ENCODE assay signal across 11 mouse cellular contexts in the genomic region with DNA sequence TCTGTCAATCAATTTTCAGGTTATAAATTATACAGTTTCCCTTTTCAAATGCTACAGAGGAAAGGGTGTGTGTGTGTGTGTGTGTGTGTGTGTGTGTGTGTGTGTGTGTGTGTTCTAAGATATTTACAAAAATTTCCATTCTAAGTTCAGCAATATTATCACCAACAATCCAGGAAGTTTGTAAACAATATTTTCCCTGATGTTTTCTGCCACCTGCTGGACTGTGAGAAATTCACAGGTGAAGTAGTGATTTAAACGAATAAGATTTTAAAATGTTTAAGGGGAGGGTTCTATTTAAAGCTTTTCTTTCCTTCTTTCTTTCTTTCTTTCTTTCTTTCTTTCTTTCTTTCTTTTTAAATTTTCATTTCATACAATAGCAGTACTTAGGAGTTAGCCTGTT. TPM values are rescaled to one million over a fixed set of nuclear protein-coding genes. Genes with fewer than 3 reads are reported as not detected.
A peak's percentile ranks its signal among the peaks of the same experiment; 100 is the strongest.
DNase-seq lines count a peak whose midpoint lies in the region; ATAC-seq and TF ChIP-seq lines count a peak whose summit lies in the region.
"Had no signal": no experiment of that assay in that cellular context is flagged by ENCODE, and none has a peak within 500 bp of the region (broad histone marks: within the 10 kb centered on the region; RNA-seq: fewer than 3 reads in every experiment).

No protein-coding gene starts in this region.

- H3K9me3 ChIP-seq in heart, postnatal 0 days (replicated peaks; ENCODE audit: control insufficient read depth, low read length), result no peaks in the 10 kb centered on the region
- no peaks in the 10 kb centered on the region for H3K9me3 ChIP-seq in midbrain, embryonic 14.5 days (ENCODE audit: control insufficient read depth, low read length)
- H3K9me3 ChIP-seq in midbrain, embryonic 11.5 days (ENCODE audit: control insufficient read depth, low read length), result no peaks in the 10 kb centered on the region
- H3K9me3 ChIP-seq in lung, embryonic 14.5 days (ENCODE audit: low read depth, low read length), result no peaks in the 10 kb centered on the region
- no peaks in the 10 kb centered on the region for H3K9me3 ChIP-seq in neural tube, embryonic 15.5 days (replicated peaks)
- H3K9me3 ChIP-seq: limb, embryonic 12.5 days had no signal

- peak; percentile 50 for TF ChIP-seq CTCF in heart, postnatal 0 days (IDR thresholded peaks at IDR 0.05; ENCODE audit: low read depth)
- TF ChIP-seq CTCF in lung, embryonic 14.5 days (IDR thresholded peaks at IDR 0.05; ENCODE audit: low read depth), result peak; percentile 52

- no peak overlapping the region for H3K4me3 ChIP-seq in heart, postnatal 0 days (ENCODE audit: low read depth, low read length)
- H3K4me3 ChIP-seq in midbrain, embryonic 14.5 days (replicated peaks; ENCODE audit: low read depth, low read length), result no peak overlapping the region
- no peak overlapping the region for H3K4me3 ChIP-seq in midbrain, embryonic 11.5 days (ENCODE audit: low read depth, low read length)
- no peak overlapping the region for H3K4me3 ChIP-seq in lung, embryonic 14.5 days (ENCODE audit: low read depth, low read length)
- no peak overlapping the region for H3K4me3 ChIP-seq in neural tube, embryonic 15.5 days (replicated peaks)
- H3K4me3 ChIP-seq: limb, embryonic 12.5 days had no signal

- no peak for TF ChIP-seq EP300 in heart, postnatal 0 days (IDR thresholded peaks at IDR 0.05; ENCODE audit: low read depth)

- peak; percentile 10 for DNase-seq in heart, postnatal 0 days (ENCODE audit: low spot score)
- DNase-seq in heart, postnatal 25 days (ENCODE audit: low spot score), result no peak
- peak; percentile 66 for DNase-seq in midbrain, embryonic 14.5 days
- DNase-seq in midbrain, embryonic 11.5 days (ENCODE audit: low spot score, missing footprints), result no peak
- peak; percentile 3 for DNase-seq in ZHBTc4 (ENCODE audit: low read depth, low spot score)
- DNase-seq in lung, embryonic 14.5 days, result peak; percentile 75
- no peak for DNase-seq in frontal cortex, postnatal 10 days (ENCODE audit: low spot score in 2 of 2)
- DNase-seq: thymus, postnatal 14 days had no signal

- no peak overlapping the region for H3K9ac ChIP-seq in heart, postnatal 0 days (replicated peaks; ENCODE audit: low read depth, low read length)
- H3K9ac ChIP-seq in midbrain, embryonic 14.5 days (replicated peaks; ENCODE audit: low read length), result no peak overlapping the region
- no peak overlapping the region for H3K9ac ChIP-seq in midbrain, embryonic 11.5 days (ENCODE audit: low read length)
- H3K9ac ChIP-seq in lung, embryonic 14.5 days, result no peak overlapping the region
- no peak overlapping the region for H3K9ac ChIP-seq in neural tube, embryonic 15.5 days (replicated peaks)
- H3K9ac ChIP-seq: limb, embryonic 12.5 days had no signal

- H3K27ac ChIP-seq in heart, postnatal 0 days (ENCODE audit: low read depth), result no peak overlapping the region
- H3K27ac ChIP-seq in midbrain, embryonic 14.5 days (replicated peaks; ENCODE audit: low read depth, low read length), result no peak overlapping the region
- H3K27ac ChIP-seq in midbrain, embryonic 11.5 days (ENCODE audit: low read depth, low read length), result no peak overlapping the region
- H3K27ac ChIP-seq in lung, embryonic 14.5 days (ENCODE audit: low read depth), result no peak overlapping the region
- H3K27ac ChIP-seq in neural tube, embryonic 15.5 days (replicated peaks), result no peak overlapping the region
- H3K27ac ChIP-seq: limb, embryonic 12.5 days had no signal

- no peak for ATAC-seq in heart, postnatal 0 days (ENCODE audit: insufficient read depth, low read depth)
- ATAC-seq in midbrain, embryonic 14.5 days (ENCODE audit: low FRiP score, low TSS enrichment), result no peak
- no peak for ATAC-seq in midbrain, embryonic 11.5 days (ENCODE audit: low FRiP score)
- no peak for ATAC-seq in lung, embryonic 14.5 days (ENCODE audit: insufficient read depth)
- ATAC-seq in neural tube, embryonic 15.5 days (ENCODE audit: low FRiP score), result no peak

- WGBS in heart, postnatal 0 days, result 23% methylated on average over 1 of the region's 1 CpGs
- 50% methylated on average over 1 of the region's 1 CpGs for WGBS in midbrain, embryonic 14.5 days
- WGBS in midbrain, embryonic 11.5 days, result 54% methylated on average over 1 of the region's 1 CpGs
- WGBS in lung, embryonic 14.5 days, result 22% methylated on average over 1 of the region's 1 CpGs
- WGBS in neural tube, embryonic 15.5 days, result 50% methylated on average over 1 of the region's 1 CpGs

- intact Hi-C loops in heart, postnatal 25 days (cut with DNase I), result loop anchor here (5.0 to 10.0 kb wide), 3 partner anchors 176 to 341 kb away; a partner anchor contains a TSS

- H3K27me3 ChIP-seq in heart, postnatal 0 days (ENCODE audit: control insufficient read depth, insufficient read depth, low read length), result no peaks in the 10 kb centered on the region
- H3K27me3 ChIP-seq in midbrain, embryonic 14.5 days (ENCODE audit: control insufficient read depth, insufficient read depth, low read length), result no peaks in the 10 kb centered on the region
- no peaks in the 10 kb centered on the region for H3K27me3 ChIP-seq in midbrain, embryonic 11.5 days (ENCODE audit: control insufficient read depth, insufficient read depth, low read length)
- H3K27me3 ChIP-seq in lung, embryonic 14.5 days (ENCODE audit: insufficient read depth, low read length), result no peaks in the 10 kb centered on the region
- H3K27me3 ChIP-seq in neural tube, embryonic 15.5 days (replicated peaks), result no peaks in the 10 kb centered on the region
- H3K27me3 ChIP-seq: limb, embryonic 12.5 days had no signal

- 0 out of 2 replicates have a peak, but pooled peaks cover 4% of the 10 kb centered on the region for H3K4me1 ChIP-seq in heart, postnatal 0 days (ENCODE audit: control insufficient read depth, insufficient read depth)
- H3K4me1 ChIP-seq in midbrain, embryonic 14.5 days (ENCODE audit: control insufficient read depth, insufficient read depth, low read length), result no peaks in the 10 kb centered on the region
- H3K4me1 ChIP-seq in midbrain, embryonic 11.5 days (ENCODE audit: control insufficient read depth, insufficient read depth, low read length), result no peaks in the 10 kb centered on the region
- H3K4me1 ChIP-seq in lung, embryonic 14.5 days (ENCODE audit: insufficient read depth), result no peaks in the 10 kb centered on the region
- H3K4me1 ChIP-seq in neural tube, embryonic 15.5 days, result no peaks in the 10 kb centered on the region
- H3K4me1 ChIP-seq: limb, embryonic 12.5 days had no signal

- H3K36me3 ChIP-seq in heart, postnatal 0 days (replicated peaks; ENCODE audit: control insufficient read depth, insufficient read depth, low read length), result no peaks in the 10 kb centered on the region
- no peaks in the 10 kb centered on the region for H3K36me3 ChIP-seq in midbrain, embryonic 14.5 days (ENCODE audit: control insufficient read depth, insufficient read depth, low read length)
- no peaks in the 10 kb centered on the region for H3K36me3 ChIP-seq in midbrain, embryonic 11.5 days (ENCODE audit: control insufficient read depth, insufficient read depth, low read length)
- H3K36me3 ChIP-seq in lung, embryonic 14.5 days (ENCODE audit: insufficient read depth), result no peaks in the 10 kb centered on the region
- H3K36me3 ChIP-seq in neural tube, embryonic 15.5 days, result no peaks in the 10 kb centered on the region
- H3K36me3 ChIP-seq: limb, embryonic 12.5 days had no signal

- no peak overlapping the region for H3K4me2 ChIP-seq in heart, postnatal 0 days (ENCODE audit: low read depth, low read length)
- H3K4me2 ChIP-seq in midbrain, embryonic 14.5 days (ENCODE audit: low read length), result no peak overlapping the region
- H3K4me2 ChIP-seq in midbrain, embryonic 11.5 days, result no peak overlapping the region
- no peak overlapping the region for H3K4me2 ChIP-seq in lung, embryonic 14.5 days
- no peak overlapping the region for H3K4me2 ChIP-seq in neural tube, embryonic 15.5 days
- H3K4me2 ChIP-seq: limb, embryonic 12.5 days had no signal

RNA-seq across cellular contexts. Expression of a gene that starts 18.5 kb away (rescaled TPM):
- not detected in 2 replicates for total RNA-seq in heart, postnatal 0 days (2014; rRNA removed; ENCODE audit: low replicate concordance)
- not detected in 2 replicates for polyA plus RNA-seq in heart, postnatal 0 days (2015; fragmentation: Nextera tagmentation; extraction: Ambion mirVana)
- not detected for total RNA-seq in heart, postnatal 25 days (2021)
- not detected in 2 replicates for polyA plus RNA-seq in midbrain, embryonic 14.5 days (2014; fragmentation: Nextera tagmentation; extraction: Ambion mirVana)
- 0.10 TPM in 1 of 2 replicates, not detected in the other for polyA plus RNA-seq in midbrain, embryonic 11.5 days (2014; fragmentation: Nextera tagmentation; extraction: Ambion mirVana)
- polyA plus RNA-seq in lung, embryonic 14.5 days (2014; fragmentation: Nextera tagmentation; extraction: Ambion mirVana), result not detected in 2 replicates
- polyA plus RNA-seq in neural tube, embryonic 15.5 days (2015; fragmentation: Nextera tagmentation; extraction: Ambion mirVana), result not detected in 2 replicates
- polyA plus RNA-seq: heart, embryonic 16.5 days; limb, embryonic 12.5 days had no signal

Comparison
In these comparisons a context has a peak if more than half of its experiments do, and no peak if none do; other contexts are left out.
1. DNase-seq: peak in heart, postnatal 0 days (single experiment), midbrain, embryonic 14.5 days (single experiment), ZHBTc4 (single experiment) and lung, embryonic 14.5 days (single experiment); none in heart, postnatal 25 days (single experiment), midbrain, embryonic 11.5 days (single experiment) and frontal cortex, postnatal 10 days (0 of 2).